Mouse (Mus musculus) liver, embryonic 15.5 days (tissue): ENCODE results near the gene Nkiras1. TPM values are rescaled to one million over a fixed set of nuclear protein-coding genes. Genes with fewer than 3 reads are reported as not detected.
"Not testable (repeated sequence)": the region's sequence is repeated elsewhere in the genome, so short reads cannot be mapped to it uniquely, and the experiment has no call there.

Experiments used
- ATAC-seq: fragments of 200-750 bp; cut with Nextera tagmentation; 2 replicates; pipeline ENCODE4 v1.8.0; 2017; ENCODE audit warnings: moderate number of reproducible peaks, mild to moderate bottlenecking, moderate library complexity; ENCODE audit not compliant: insufficient read depth
- H3K27ac ChIP-seq: fragments of 300-500 bp; sonication (generic); replicated peaks from 2 replicates; pipeline ENCODE4 v1.5.1; 2015; ENCODE audit warnings: mild to moderate bottlenecking, inconsistent platforms
- H3K27me3 ChIP-seq: fragments of 300-500 bp; sonication (generic); 2 replicates; pipeline ENCODE4 v1.6.1; 2015; ENCODE audit warnings: mild to moderate bottlenecking, inconsistent platforms
- H3K36me3 ChIP-seq: fragments of 300-500 bp; sonication (generic); replicated peaks from 2 replicates; pipeline ENCODE4 v1.6.1; 2015; ENCODE audit warnings: moderate library complexity, mild to moderate bottlenecking, inconsistent platforms
- H3K4me1 ChIP-seq: fragments of 300-500 bp; sonication (generic); replicated peaks from 2 replicates; pipeline ENCODE4 v1.6.1; 2015; ENCODE audit warnings: inconsistent platforms
- H3K4me2 ChIP-seq: fragments of 300-500 bp; sonication (generic); 2 replicates; pipeline ENCODE4 v1.6.1; 2015; ENCODE audit warnings: moderate library complexity, mild to moderate bottlenecking, inconsistent platforms
- H3K4me3 ChIP-seq: fragments of 300-500 bp; sonication (generic); replicated peaks from 2 replicates; pipeline ENCODE4 v1.5.1; 2015; ENCODE audit warnings: mild to moderate bottlenecking, inconsistent platforms
- H3K9ac ChIP-seq: fragments of 300-500 bp; sonication (generic); 2 replicates; pipeline ENCODE4 v1.6.1; 2015; ENCODE audit warnings: moderate library complexity, mild to moderate bottlenecking, inconsistent platforms
- H3K9me3 ChIP-seq: fragments of 300-500 bp; sonication (generic); replicated peaks from 2 replicates; pipeline ENCODE4 v1.6.1; 2016; ENCODE audit warnings: inconsistent platforms
- WGBS: fragments of 180-500 bp; shearing (Covaris S2); methylation state at CpG from one replicate; pipeline ENCODE4 v1.1.7; 2015; ENCODE audit warnings: mixed read lengths; ENCODE audit not compliant: insufficient replicate concordance; 5-methylcytosine and 5-hydroxymethylcytosine counted together
- polyA plus RNA-seq: library from polyadenylated mRNA; unstranded; fragments of >200 nt; fragmentation: Nextera tagmentation; extraction: Ambion mirVana; gene quantifications from 2 replicates; pipeline ENCODE4 v1.2.1, GENCODE M21; 2015

The Nkiras1 gene
- 7.4 and 7.6 TPM in 2 replicates for polyA plus RNA-seq

- ATAC-seq: peak; percentile 100
- H3K9me3 ChIP-seq: no peaks in the 10 kb centered on the region
- H3K4me2 ChIP-seq: peak within 1 kb of the TSS; percentile 90
- H3K27ac ChIP-seq: peak within 1 kb of the TSS; percentile 87
- H3K4me3 ChIP-seq: peak within 1 kb of the TSS; percentile 85
- no peaks in the 10 kb centered on the region for H3K27me3 ChIP-seq
- WGBS: under 1% methylated on average over 78 of the region's 78 CpGs
- peaks cover 17% of the 10 kb centered on the region for H3K4me1 ChIP-seq
- H3K9ac ChIP-seq: peak within 1 kb of the TSS; percentile 87
- H3K36me3 ChIP-seq: peaks cover 23% of the 10 kb centered on the region
These were observed at the start of gene Nkiras1, which contains the start of gene Rpl15 for GRCm38 (mm10) chr14:18270529-18271441. TSS of gene Nkiras1 (plus strand) at chr14:18271136. TSS of gene Rpl15 (minus strand) at chr14:18271391.

GRCm38 (mm10) chr14:18221977-18222376, 49.0 kb upstream of the Nkiras1 start:
- Histone ChIP-seq H3K4me2 (no peak overlapping the region), H3K36me3 (no peaks in the 10 kb centered on the region), H3K27ac (no peak overlapping the region), H3K27me3 (no peaks in the 10 kb centered on the region), H3K9ac (no peak overlapping the region), H3K4me3 (no peak overlapping the region), H3K9me3 (no peaks in the 10 kb centered on the region), H3K4me1 (no peaks in the 10 kb centered on the region)
- 75% methylated on average over 6 of the region's 6 CpGs for WGBS
- ATAC-seq: no peak

GRCm38 (mm10) chr14:18225431-18225830, 45.5 kb upstream of the Nkiras1 start:
- H3K9ac ChIP-seq, H3K4me2 ChIP-seq, H3K27ac ChIP-seq, H3K9me3 ChIP-seq, H3K4me1 ChIP-seq, H3K27me3 ChIP-seq, ATAC-seq, H3K4me3 ChIP-seq, H3K36me3 ChIP-seq: not testable (repeated sequence)
- WGBS: 79% methylated on average over 11 of the region's 11 CpGs

- H3K4me2 ChIP-seq, H3K27ac ChIP-seq, H3K9me3 ChIP-seq, ATAC-seq, H3K4me3 ChIP-seq, H3K27me3 ChIP-seq, H3K4me1 ChIP-seq, H3K36me3 ChIP-seq, H3K9ac ChIP-seq: not testable (repeated sequence)
- WGBS: 77% methylated on average over 11 of the region's 11 CpGs
These were observed 44.8 kb upstream of the Nkiras1 start for GRCm38 (mm10) chr14:18226181-18226580.

DNA sequence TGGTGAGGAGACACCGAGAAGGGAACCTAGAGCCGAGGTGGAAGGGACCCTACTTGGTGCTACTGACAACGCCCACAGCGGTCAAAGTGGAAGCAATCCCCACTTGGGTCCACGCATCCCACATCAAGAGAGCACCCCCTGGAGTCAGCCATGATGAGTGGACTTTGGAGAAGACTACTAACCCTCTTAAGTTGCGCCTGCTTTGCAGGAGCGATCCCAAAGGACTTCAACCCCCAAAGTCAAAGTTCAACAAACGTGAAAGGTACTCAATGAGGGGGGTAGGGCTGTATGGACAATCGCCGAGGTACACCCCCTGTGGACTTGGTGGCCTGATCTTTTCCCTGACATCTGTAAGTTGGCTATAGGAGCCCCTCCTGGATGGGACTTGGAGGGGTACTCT, 41.2 kb upstream of the Nkiras1 start:
- H3K36me3 ChIP-seq, H3K4me1 ChIP-seq, H3K4me2 ChIP-seq, H3K9me3 ChIP-seq, H3K4me3 ChIP-seq, ATAC-seq, H3K27ac ChIP-seq, H3K27me3 ChIP-seq, H3K9ac ChIP-seq: not testable (repeated sequence)
- WGBS: 75% methylated on average over 10 of the region's 10 CpGs

- not testable (repeated sequence) for H3K36me3 ChIP-seq, H3K9ac ChIP-seq, H3K4me2 ChIP-seq, ATAC-seq, H3K27me3 ChIP-seq, H3K27ac ChIP-seq, H3K4me3 ChIP-seq, H3K9me3 ChIP-seq, H3K4me1 ChIP-seq
- 82% methylated on average over 8 of the region's 8 CpGs for WGBS
These were observed 39.1 kb upstream of the Nkiras1 start for GRCm38 (mm10) chr14:18231866-18232265.

GRCm38 (mm10) chr14:18233076-18233475, 37.9 kb upstream of the Nkiras1 start:
- Histone ChIP-seq H3K9me3 (no peaks in the 10 kb centered on the region), H3K36me3 (no peaks in the 10 kb centered on the region), H3K27me3 (no peaks in the 10 kb centered on the region), H3K9ac (no peak overlapping the region), H3K4me1 (peaks cover 4% of the 10 kb centered on the region), H3K27ac (no peak overlapping the region), H3K4me3 (no peak overlapping the region), H3K4me2 (no peak overlapping the region)
- ATAC-seq: no peak
- 53% methylated on average over 2 of the region's 2 CpGs for WGBS

DNA sequence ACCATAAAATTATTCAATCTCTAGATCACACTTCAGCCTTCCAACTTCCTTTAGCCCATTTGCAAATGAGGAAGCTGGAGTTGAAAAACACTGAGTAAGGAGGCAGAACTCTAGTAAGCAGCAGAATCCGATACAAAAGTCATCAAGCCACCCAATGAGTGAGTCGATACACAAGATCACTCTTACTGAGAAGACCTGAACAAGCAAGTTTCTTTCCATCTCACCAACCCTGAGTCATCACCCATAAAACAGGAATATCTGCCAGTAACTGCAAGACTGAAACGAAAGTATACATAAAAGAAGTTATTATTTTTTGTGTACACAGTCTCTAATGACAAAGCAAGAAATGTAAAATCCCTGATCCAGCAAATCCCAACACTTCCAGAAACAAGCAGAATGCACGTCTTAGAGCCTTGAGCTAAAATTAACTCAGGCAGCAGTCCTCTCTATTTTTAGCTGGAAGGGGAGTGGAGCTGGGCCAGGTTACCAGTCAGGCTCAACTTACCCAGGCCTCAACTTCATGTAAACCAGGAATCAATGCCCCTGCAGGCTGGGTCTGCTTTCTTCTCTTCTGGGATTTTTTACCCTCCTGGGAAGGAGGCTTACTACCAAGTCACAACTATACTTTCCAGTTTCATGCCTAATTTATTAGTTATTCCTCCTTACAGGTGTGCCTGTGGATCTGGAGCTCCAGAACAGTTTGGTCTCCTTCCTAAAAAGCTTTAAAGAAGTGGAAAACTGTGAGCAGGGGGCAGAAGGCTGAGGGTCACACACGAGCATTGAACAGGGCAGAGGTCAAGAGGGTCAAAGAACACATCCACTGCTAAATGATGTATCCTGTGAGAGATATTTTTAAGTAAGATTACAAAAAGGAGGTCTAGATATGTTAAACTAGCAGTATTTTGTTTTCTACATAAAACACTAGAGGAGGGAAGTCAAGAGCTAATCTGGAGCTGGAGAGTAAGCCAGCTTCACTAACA, 36.7 kb upstream of the Nkiras1 start:
- H3K9me3 ChIP-seq: no peaks in the 10 kb centered on the region
- H3K27ac ChIP-seq: no peak overlapping the region
- peaks cover 16% of the 10 kb centered on the region for H3K4me1 ChIP-seq
- no peak overlapping the region for H3K4me2 ChIP-seq
- H3K36me3 ChIP-seq: no peaks in the 10 kb centered on the region
- H3K9ac ChIP-seq: no peak overlapping the region
- no peak overlapping the region for H3K4me3 ChIP-seq
- no peak for ATAC-seq
- no peaks in the 10 kb centered on the region for H3K27me3 ChIP-seq
- WGBS: 31% methylated on average over 5 of the region's 5 CpGs

- not testable (repeated sequence) for H3K9me3 ChIP-seq, H3K9ac ChIP-seq, H3K4me2 ChIP-seq, H3K4me3 ChIP-seq, ATAC-seq, H3K27ac ChIP-seq, H3K27me3 ChIP-seq, H3K36me3 ChIP-seq
- peaks cover 21% of the 10 kb centered on the region for H3K4me1 ChIP-seq
- 55% methylated on average over 2 of the region's 2 CpGs for WGBS
These were observed 34.3 kb upstream of the Nkiras1 start for GRCm38 (mm10) chr14:18236496-18237235.

GRCm38 (mm10) chr14:18237381-18237780, 33.6 kb upstream of the Nkiras1 start:
- ATAC-seq: no peak
- Histone ChIP-seq H3K4me1 (peaks cover 21% of the 10 kb centered on the region), H3K9ac (peak overlapping the region; percentile 60; the same call in 1 of the 2 replicates), H3K9me3 (no peaks in the 10 kb centered on the region), H3K36me3 (no peaks in the 10 kb centered on the region), H3K4me2 (peak overlapping the region; percentile 98), H3K4me3 (no peak overlapping the region; the same call in 1 of the 2 replicates), H3K27me3 (no peaks in the 10 kb centered on the region), H3K27ac (no peak overlapping the region)
- 71% methylated on average over 4 of the region's 4 CpGs for WGBS
